Mouse (Mus musculus) brain, embryonic 14.5 days (tissue): ENCODE measurements around the gene Sirt3. TPM values are rescaled to one million over a fixed set of nuclear protein-coding genes. Genes with fewer than 3 reads are reported as not detected.

ENCODE experiments used
- DNase-seq: peaks from one replicate; pipeline ENCODE4 v3.0.0-alpha.2; 2011; ENCODE audit warnings: low read depth
- CTCF ChIP-seq: fragments of 200-500 bp; IDR thresholded peaks from 2 replicates; pipeline ENCODE4 v1.5.1; 2012; ENCODE audit warnings: inconsistent platforms, mild to moderate bottlenecking, moderate library complexity, borderline replicate concordance; ENCODE audit not compliant: insufficient read depth, insufficient read length; ENCODE audit errors: extremely low read depth
- POLR2A ChIP-seq: fragments of 200-500 bp; IDR thresholded peaks from 2 replicates; pipeline ENCODE4 v1.6.1; 2012; ENCODE audit warnings: mild to moderate bottlenecking, inconsistent platforms, borderline replicate concordance; ENCODE audit not compliant: poor library complexity, insufficient read depth, insufficient read length, severe bottlenecking; ENCODE audit errors: extremely low read depth
- polyA plus RNA-seq: library from polyadenylated mRNA; depleted of rRNA; stranded (reverse); fragments of >200 nt; gene quantifications from 2 replicates; pipeline ENCODE4 v1.2.3, GENCODE M21; 2012

Gene Sirt3
- polyA plus RNA-seq, 1 experiment = 41.3 TPM

- no peak for TF ChIP-seq CTCF
- peak; percentile 38; the same call in 1 of the 2 replicates for TF ChIP-seq POLR2A
- DNase-seq = peak; percentile 88
Observed at GRCm38 (mm10) chr7:140856785-140857549, 25.1 kb downstream of the Sirt3 start, which contains the start of gene Ric8a. Gene Ric8a (plus strand): TSS chr7:140856957.

GRCm38 (mm10) chr7:140855860-140856784, 26.0 kb downstream of the Sirt3 start, which contains the start of gene Gm45785:
Gene Gm45785 (minus strand): TSS chr7:140856331.
- TF ChIP-seq POLR2A (no peak; the same call in 1 of the 2 replicates), CTCF (no peak)

GRCm38 (mm10) chr7:140855181-140855580, 26.9 kb downstream of the Sirt3 start:
- no peak for DNase-seq
- TF ChIP-seq POLR2A = no peak
- TF ChIP-seq CTCF = no peak

More at GRCm38 (mm10) chr7:140855860-140856784, 26.0 kb downstream of the Sirt3 start, which contains the start of gene Gm45785:
- DNase-seq = peak; percentile 96

GRCm38 (mm10) chr7:140854483-140854882, 27.6 kb downstream of the Sirt3 start:
- TF ChIP-seq POLR2A (no peak), CTCF (no peak)
- no peak for DNase-seq

GRCm38 (mm10) chr7:140853386-140853785, 28.7 kb downstream of the Sirt3 start:
- DNase-seq = no peak
- no peak for TF ChIP-seq POLR2A
- TF ChIP-seq CTCF = no peak

- TF ChIP-seq POLR2A (no peak), CTCF (no peak)
- DNase-seq = no peak
Observed at GRCm38 (mm10) chr7:140851916-140852315, 30.2 kb downstream of the Sirt3 start.

- DNase-seq = no peak
- TF ChIP-seq CTCF (no peak), POLR2A (no peak)
Observed at GRCm38 (mm10) chr7:140848591-140848990, 33.5 kb downstream of the Sirt3 start.

GRCm38 (mm10) chr7:140847755-140848580, 34.1 kb downstream of the Sirt3 start, which contains the start of gene Odf3:
Gene Odf3 (plus strand): TSS chr7:140847805.
- peak; percentile 43 for DNase-seq
- TF ChIP-seq CTCF = no peak
- no peak for TF ChIP-seq POLR2A

GRCm38 (mm10) chr7:140846676-140847075, 35.4 kb downstream of the Sirt3 start:
- TF ChIP-seq POLR2A (no peak), CTCF (no peak)
- DNase-seq = no peak

GRCm38 (mm10) chr7:140845683-140846082, 36.4 kb downstream of the Sirt3 start:
- DNase-seq = no peak
- no peak for TF ChIP-seq POLR2A
- TF ChIP-seq CTCF = no peak

GRCm38 (mm10) chr7:140844905-140845665, 37.0 kb downstream of the Sirt3 start, which contains the start of gene Scgb1c1:
Gene Scgb1c1 (plus strand): TSS chr7:140845547.
- DNase-seq = peak; percentile 91
- TF ChIP-seq CTCF (peak; percentile 88), POLR2A (no peak)

GRCm38 (mm10) chr7:140843806-140844205, 38.3 kb downstream of the Sirt3 start:
- DNase-seq = no peak
- TF ChIP-seq POLR2A (no peak), CTCF (no peak)
